Mouse (Mus musculus) stomach, embryonic 16.5 days (tissue): ENCODE data around the gene Tmc6. TPM values are rescaled to one million over a fixed set of nuclear protein-coding genes. Genes with fewer than 3 reads are reported as not detected.

Experiments
- ATAC-seq: fragments of 200-750 bp; cut with Nextera tagmentation; 2 replicates; pipeline ENCODE4 v1.8.0; 2017; ENCODE audit warnings: moderate number of reproducible peaks, moderate TSS enrichment; ENCODE audit not compliant: insufficient read depth, low FRiP score
- H3K27ac ChIP-seq: fragments of 300-500 bp; sonication (generic); 2 replicates; pipeline ENCODE4 v1.5.1; 2014; ENCODE audit warnings: low read length
- H3K27me3 ChIP-seq: fragments of 300-500 bp; sonication (generic); 2 replicates; pipeline ENCODE4 v1.6.1; 2014; ENCODE audit warnings: low read length, control low read depth, mixed read lengths; ENCODE audit not compliant: control insufficient read depth, insufficient read depth
- H3K36me3 ChIP-seq: fragments of 300-500 bp; sonication (generic); 2 replicates; pipeline ENCODE4 v1.6.1; 2014; ENCODE audit warnings: low read length; ENCODE audit not compliant: control insufficient read depth, insufficient read depth
- H3K4me1 ChIP-seq: fragments of 300-500 bp; sonication (generic); 2 replicates; pipeline ENCODE4 v1.6.1; 2014; ENCODE audit warnings: low read length, control low read depth, mixed read lengths; ENCODE audit not compliant: control insufficient read depth, insufficient read depth
- H3K4me2 ChIP-seq: fragments of 300-500 bp; sonication (generic); 2 replicates; pipeline ENCODE4 v1.6.1; 2014; ENCODE audit warnings: low read depth, low read length, mixed read lengths
- H3K4me3 ChIP-seq: fragments of 300-500 bp; sonication (generic); replicated peaks from 2 replicates; pipeline ENCODE4 v1.5.1; 2014; ENCODE audit warnings: mild to moderate bottlenecking, low read length
- H3K9ac ChIP-seq: fragments of 300-500 bp; sonication (generic); 2 replicates; pipeline ENCODE4 v1.6.1; 2014; ENCODE audit warnings: low read length
- H3K9me3 ChIP-seq: fragments of 300-500 bp; sonication (generic); replicated peaks from 2 replicates; pipeline ENCODE4 v1.6.1; 2016; ENCODE audit warnings: low read length, control low read depth; ENCODE audit not compliant: control insufficient read depth
- WGBS: fragments of 180-500 bp; shearing (Covaris S2); extraction: QIAGEN DNeasy Blood & Tissue Kit; methylation state at CpG from one replicate; pipeline ENCODE4 v1.1.7; 2014; 5-methylcytosine and 5-hydroxymethylcytosine counted together
- polyA plus RNA-seq: library from polyadenylated mRNA; unstranded; fragments of >200 nt; fragmentation: Nextera tagmentation; extraction: Ambion mirVana; gene quantifications from 2 replicates; pipeline ENCODE4 v1.2.1, GENCODE M21; 2015

Tmc6 gene
- polyA plus RNA-seq, 1 experiment from 2014 or later: 31.6 TPM

GRCm38 (mm10) chr11:117759267-117759666 is 22.7 kb downstream of the Tmc6 start:
- H3K9me3 ChIP-seq: no peaks in the 10 kb centered on the region
- H3K9ac ChIP-seq: no peak overlapping the region
- H3K27me3 ChIP-seq: no peaks in the 10 kb centered on the region
- H3K4me3 ChIP-seq: no peak overlapping the region
- 84% methylated on average over 10 of the region's 10 CpGs for WGBS
- no peaks in the 10 kb centered on the region for H3K4me1 ChIP-seq
- ATAC-seq: no peak
- no peak overlapping the region for H3K27ac ChIP-seq
- peaks cover 44% of the 10 kb centered on the region for H3K36me3 ChIP-seq
- H3K4me2 ChIP-seq: no peak overlapping the region

DNA sequence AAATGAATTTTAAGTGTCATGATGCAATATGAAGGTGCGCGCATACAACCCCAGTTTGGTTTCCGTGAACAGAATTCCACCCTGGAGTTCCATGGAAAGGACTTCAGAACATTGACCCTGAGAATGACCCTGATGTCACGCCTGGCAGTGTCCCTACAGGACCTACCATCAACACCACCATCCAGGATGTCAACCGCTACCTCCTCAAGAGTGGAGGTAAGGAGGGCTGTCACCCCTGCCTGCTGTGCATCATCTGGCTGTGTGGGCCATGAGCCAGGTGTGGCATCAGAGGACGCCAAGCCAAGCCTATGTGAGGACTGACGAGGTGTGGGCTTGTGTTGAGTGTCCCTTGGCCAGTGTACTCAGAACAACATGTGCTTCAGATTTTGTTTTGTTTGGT is 26.1 kb downstream of the Tmc6 start:
- Histone ChIP-seq H3K36me3 (peaks cover 47% of the 10 kb centered on the region), H3K9ac (no peak overlapping the region), H3K27ac (no peak overlapping the region), H3K4me1 (no peaks in the 10 kb centered on the region), H3K27me3 (no peaks in the 10 kb centered on the region), H3K4me3 (no peak overlapping the region), H3K9me3 (no peaks in the 10 kb centered on the region), H3K4me2 (no peak overlapping the region)
- ATAC-seq: no peak
- WGBS: 94% methylated on average over 7 of the region's 7 CpGs

GRCm38 (mm10) chr11:117751544-117751943 is 30.5 kb downstream of the Tmc6 start:
- H3K27ac ChIP-seq: no peak overlapping the region
- peaks cover 39% of the 10 kb centered on the region for H3K36me3 ChIP-seq
- H3K9me3 ChIP-seq: no peaks in the 10 kb centered on the region
- no peak overlapping the region for H3K4me2 ChIP-seq
- no peaks in the 10 kb centered on the region for H3K27me3 ChIP-seq
- no peak overlapping the region for H3K9ac ChIP-seq
- WGBS: 80% methylated on average over 6 of the region's 6 CpGs
- no peak overlapping the region for H3K4me3 ChIP-seq
- H3K4me1 ChIP-seq: no peaks in the 10 kb centered on the region
- ATAC-seq: no peak

DNA sequence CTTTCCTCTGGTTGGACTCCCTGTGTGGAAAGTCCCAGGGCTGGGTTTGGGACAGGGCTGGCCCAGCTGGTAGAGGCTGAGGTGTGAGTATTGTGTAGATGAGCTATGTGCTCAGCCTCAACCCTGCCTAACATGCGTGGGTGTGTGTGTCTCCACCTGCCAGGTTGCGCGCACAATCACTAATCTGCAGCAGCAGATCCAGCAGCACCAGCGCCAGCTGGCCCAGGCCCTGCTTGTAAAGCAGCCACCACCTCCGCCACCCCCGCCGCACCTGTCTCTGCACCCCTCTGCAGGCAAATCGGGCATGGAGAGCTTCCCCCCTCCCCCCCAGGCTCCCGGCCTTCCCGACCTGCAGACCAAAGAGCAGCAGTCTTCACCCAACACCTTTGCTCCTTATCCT is 32.6 kb downstream of the Tmc6 start:
- H3K27ac ChIP-seq: no peak overlapping the region
- no peaks in the 10 kb centered on the region for H3K9me3 ChIP-seq
- H3K9ac ChIP-seq: no peak overlapping the region
- H3K4me2 ChIP-seq: no peak overlapping the region
- H3K4me1 ChIP-seq: no peaks in the 10 kb centered on the region
- WGBS: 94% methylated on average over 10 of the region's 10 CpGs
- no peak for ATAC-seq
- H3K4me3 ChIP-seq: no peak overlapping the region
- H3K36me3 ChIP-seq: peaks cover 25% of the 10 kb centered on the region
- H3K27me3 ChIP-seq: no peaks in the 10 kb centered on the region

DNA sequence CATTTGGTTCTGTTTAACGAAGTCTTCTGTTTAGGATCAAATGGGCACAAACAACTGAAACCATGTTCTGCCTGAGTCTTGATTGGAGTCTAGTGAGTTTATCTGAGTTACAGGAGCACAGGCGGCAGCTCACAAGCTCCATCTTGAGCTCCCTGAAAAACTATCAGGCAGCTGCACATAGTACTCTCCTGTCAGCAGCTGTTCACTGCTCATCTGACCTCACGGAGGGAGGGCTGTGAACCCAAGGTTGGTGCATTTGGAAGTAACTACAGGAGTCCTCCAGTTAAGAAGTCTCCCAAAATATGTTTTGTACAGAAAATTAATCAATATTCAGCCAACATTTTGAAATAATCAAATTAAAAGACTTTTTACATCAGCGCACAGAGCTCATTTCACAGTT is 33.4 kb downstream of the Tmc6 start:
- Histone ChIP-seq H3K27ac (no peak overlapping the region), H3K9me3 (no peaks in the 10 kb centered on the region), H3K9ac (no peak overlapping the region), H3K36me3 (peaks cover 28% of the 10 kb centered on the region), H3K4me1 (no peaks in the 10 kb centered on the region), H3K27me3 (no peaks in the 10 kb centered on the region), H3K4me2 (no peak overlapping the region), H3K4me3 (no peak overlapping the region)
- ATAC-seq: no peak
- WGBS: 80% methylated on average over 4 of the region's 4 CpGs

- Histone ChIP-seq H3K9me3 (no peaks in the 10 kb centered on the region), H3K4me3 (no peak overlapping the region), H3K27me3 (no peaks in the 10 kb centered on the region), H3K9ac (no peak overlapping the region), H3K4me1 (no peaks in the 10 kb centered on the region), H3K27ac (no peak overlapping the region), H3K36me3 (peaks cover 37% of the 10 kb centered on the region), H3K4me2 (no peak overlapping the region)
- WGBS: 55% methylated on average over 4 of the region's 4 CpGs
- peak; percentile 56; the same call in 1 of the 2 replicates for ATAC-seq
Observed at GRCm38 (mm10) chr11:117743454-117744030, 38.5 kb downstream of the Tmc6 start.

- WGBS: 79% methylated on average over 8 of the region's 8 CpGs
- Histone ChIP-seq H3K9ac (no peak overlapping the region), H3K36me3 (peaks cover 35% of the 10 kb centered on the region), H3K27me3 (no peaks in the 10 kb centered on the region), H3K9me3 (no peaks in the 10 kb centered on the region), H3K27ac (no peak overlapping the region), H3K4me2 (no peak overlapping the region), H3K4me3 (no peak overlapping the region), H3K4me1 (no peaks in the 10 kb centered on the region)
- no peak for ATAC-seq
Observed at GRCm38 (mm10) chr11:117742715-117743114, 39.3 kb downstream of the Tmc6 start.

DNA sequence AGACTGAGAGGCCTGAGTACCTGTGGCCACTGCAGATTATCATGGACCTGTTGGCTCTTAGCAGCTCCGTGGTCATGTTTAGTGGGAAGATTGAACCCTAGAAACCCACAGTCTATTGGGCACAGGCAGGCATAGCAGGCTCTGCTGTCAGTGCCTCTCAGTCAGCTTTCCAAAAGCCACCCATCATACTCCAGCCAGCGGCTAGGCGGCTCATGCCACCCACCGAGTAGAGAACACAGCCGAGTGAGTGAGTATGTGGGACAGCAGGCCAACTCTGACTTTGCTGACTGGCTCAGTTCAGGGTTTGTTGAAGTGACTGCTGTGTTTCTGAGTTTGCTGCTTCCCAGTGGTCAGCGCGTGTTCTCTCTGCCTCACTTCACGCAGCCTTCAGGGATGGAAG is 39.8 kb downstream of the Tmc6 start:
- Histone ChIP-seq H3K27ac (no peak overlapping the region), H3K9me3 (no peaks in the 10 kb centered on the region), H3K4me3 (no peak overlapping the region), H3K4me2 (no peak overlapping the region), H3K4me1 (no peaks in the 10 kb centered on the region), H3K36me3 (peaks cover 32% of the 10 kb centered on the region), H3K9ac (no peak overlapping the region), H3K27me3 (no peaks in the 10 kb centered on the region)
- WGBS: 88% methylated on average over 8 of the region's 8 CpGs
- ATAC-seq: no peak

- Histone ChIP-seq H3K27ac (no peak overlapping the region), H3K9me3 (no peaks in the 10 kb centered on the region), H3K4me1 (no peaks in the 10 kb centered on the region), H3K36me3 (peaks cover 28% of the 10 kb centered on the region), H3K9ac (no peak overlapping the region), H3K27me3 (no peaks in the 10 kb centered on the region), H3K4me3 (no peak overlapping the region), H3K4me2 (no peak overlapping the region)
- 86% methylated on average over 6 of the region's 6 CpGs for WGBS
- no peak for ATAC-seq
Observed at GRCm38 (mm10) chr11:117741128-117741527, 40.9 kb downstream of the Tmc6 start.

- Histone ChIP-seq H3K9ac (no peak overlapping the region), H3K27ac (no peak overlapping the region), H3K4me2 (no peak overlapping the region), H3K27me3 (no peaks in the 10 kb centered on the region), H3K4me3 (no peak overlapping the region), H3K36me3 (peaks cover 24% of the 10 kb centered on the region), H3K9me3 (no peaks in the 10 kb centered on the region), H3K4me1 (no peaks in the 10 kb centered on the region)
- WGBS: 84% methylated on average over 5 of the region's 5 CpGs
- no peak for ATAC-seq
Observed at GRCm38 (mm10) chr11:117738123-117738522, 43.9 kb downstream of the Tmc6 start.
